Mouse (Mus musculus): Measurements from ENCODE around the gene Neurl2.
"Not testable (repeated sequence)": the region's sequence is repeated elsewhere in the genome, so short reads cannot be mapped to it uniquely, and the experiment has no call there.

Gene Neurl2

DNA sequence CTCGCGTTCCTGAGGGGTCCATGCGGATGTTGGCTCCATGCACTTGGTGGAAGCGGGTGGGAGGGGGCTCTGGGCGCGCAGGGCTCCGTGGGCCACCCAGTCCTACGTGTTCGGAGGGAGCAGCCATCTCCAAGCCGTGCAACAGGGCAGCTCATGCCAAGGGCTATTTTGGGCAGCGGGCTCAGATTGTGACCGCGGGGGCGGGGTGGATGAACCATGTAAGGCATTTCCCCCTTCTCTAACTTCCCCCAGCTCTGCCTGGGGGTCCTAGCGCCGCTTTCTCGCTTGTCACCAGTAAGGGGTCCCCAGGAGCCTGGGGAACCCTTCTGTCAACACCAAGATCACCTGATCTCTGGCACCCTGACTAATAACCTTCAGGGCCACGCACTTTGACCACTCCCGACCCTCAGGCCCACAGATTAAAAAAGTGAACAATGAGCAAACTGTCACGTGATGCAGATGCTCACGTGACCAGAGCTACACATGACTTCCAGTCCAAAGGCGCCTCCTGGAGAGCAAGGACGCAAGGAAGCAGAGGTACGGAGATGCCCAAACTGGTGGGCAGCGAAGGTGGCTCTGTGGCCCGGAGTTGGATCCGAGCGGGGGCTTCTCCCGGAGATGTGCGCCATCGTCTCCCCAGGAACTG, at the start of gene Neurl2:
Neurl2 (minus strand) TSS at position 143 of the 646 bp plus-strand sequence.
- peak; percentile 93 to 95 for DNase-seq

DNA sequence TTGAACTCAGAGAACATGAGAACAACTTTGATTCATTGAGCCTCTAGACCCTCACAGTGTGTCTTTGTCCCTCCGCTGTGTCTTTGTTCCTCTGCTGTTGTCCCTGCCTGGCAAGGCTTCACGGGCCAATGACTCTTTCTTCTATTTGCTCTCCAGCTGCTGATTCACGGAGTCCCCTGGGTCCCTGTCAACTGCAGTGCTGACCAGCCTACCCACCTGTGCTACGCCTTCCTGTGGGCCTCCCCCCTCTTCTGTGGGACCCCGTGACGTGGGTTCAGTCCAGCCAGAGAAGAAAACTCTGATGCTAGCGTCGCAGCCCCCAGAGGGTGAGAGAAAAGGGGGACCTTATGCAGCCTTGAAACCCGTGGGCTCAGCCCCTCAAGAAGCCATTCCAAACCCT, 49.4 kb upstream of the Neurl2 start:
- DNase-seq, result no peak

DNA sequence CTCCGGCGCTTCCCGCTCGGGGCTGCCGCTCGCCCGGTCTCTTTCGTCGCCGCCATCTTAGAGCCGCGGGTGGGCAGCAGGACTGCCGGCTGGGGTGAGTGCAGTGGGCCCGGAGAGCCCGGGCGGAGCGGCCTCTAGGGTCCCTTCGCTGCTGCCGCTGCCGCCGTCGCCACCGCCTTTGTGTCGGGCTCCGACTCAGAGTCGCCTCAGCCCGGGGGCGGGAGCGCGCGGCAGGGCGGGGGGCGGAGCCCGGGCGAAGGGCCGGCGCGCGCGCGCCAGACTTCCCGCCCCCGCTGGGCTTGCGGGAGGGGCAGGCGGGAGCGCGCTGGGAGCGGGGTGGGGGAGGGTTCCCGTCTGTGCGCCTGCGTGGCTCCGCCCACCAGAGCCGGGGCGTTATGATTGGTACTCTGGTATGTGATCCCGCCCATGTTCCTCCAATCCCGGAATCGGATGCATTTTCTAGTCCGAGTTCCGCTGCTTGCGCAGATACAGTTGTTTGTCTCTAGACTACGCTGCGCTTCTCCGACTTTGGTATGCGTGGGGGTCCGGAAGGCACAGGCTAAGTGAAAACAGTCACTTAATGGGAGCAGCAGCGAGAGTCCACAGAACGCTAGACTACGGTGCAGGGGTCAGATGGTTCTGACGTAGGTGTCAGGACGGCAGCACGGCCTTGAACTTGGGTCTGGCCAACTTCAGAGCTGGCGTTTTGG, 46.5 kb upstream of the Neurl2 start:
- DNase-seq, result peak; percentile 98

DNA sequence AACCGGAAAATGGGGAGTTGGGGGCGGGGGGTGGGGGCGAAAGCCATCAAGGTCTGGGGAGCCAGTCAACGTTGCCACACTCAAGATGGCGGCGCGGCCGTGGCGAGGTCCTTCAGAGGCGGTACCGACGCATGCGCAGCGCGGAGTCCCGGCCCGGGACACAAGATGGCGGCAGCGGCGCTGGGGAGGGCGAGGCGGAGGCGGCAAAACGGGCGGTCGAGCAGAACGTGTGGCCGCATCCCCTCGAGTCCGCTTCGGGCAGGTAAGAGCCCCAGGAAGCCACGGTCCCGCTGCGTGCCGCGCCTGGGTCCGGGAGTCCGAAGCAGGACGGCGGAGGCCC, 45.9 kb upstream of the Neurl2 start, which contains the start of gene Pcif1:
Pcif1 (plus strand) TSS at position 77 of the 340 bp plus-strand sequence.
- peak; percentile 98 for DNase-seq

DNA sequence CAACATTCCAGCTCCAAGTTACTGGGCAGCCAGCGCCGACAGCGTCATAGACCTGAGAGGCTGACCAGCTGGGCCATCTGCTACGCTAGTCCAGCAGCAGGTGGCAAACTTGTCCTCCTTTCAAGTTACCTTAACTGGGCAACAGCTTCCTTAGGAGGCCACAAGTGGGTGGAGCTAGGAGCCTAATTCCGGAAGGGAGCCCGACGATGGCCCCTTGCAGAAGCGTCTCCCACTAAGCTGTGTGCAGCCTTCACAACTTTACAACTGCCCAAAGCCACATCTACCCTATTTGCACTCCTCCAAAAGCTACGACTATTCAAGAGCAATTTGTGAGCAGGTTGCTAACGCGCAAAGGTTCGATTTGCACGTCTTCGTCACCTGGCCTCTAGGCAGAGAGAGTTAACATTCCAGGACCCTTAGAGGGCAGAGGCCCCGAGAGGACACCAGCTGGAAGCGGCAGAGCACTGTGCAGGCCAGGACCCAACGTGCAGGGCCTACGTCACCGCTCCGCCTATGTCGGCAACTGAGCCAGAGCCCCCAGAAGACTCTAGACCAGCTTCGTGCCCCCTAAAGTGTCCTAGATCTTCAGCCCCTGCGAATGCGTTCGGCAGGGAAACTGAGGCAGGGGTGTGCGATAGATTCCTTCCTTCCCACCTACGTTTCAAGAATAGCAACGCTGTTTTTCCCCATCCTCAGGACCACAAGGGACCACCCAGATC, 45.4 kb upstream of the Neurl2 start:
- DNase-seq, result peak; percentile 73 to 75

DNA sequence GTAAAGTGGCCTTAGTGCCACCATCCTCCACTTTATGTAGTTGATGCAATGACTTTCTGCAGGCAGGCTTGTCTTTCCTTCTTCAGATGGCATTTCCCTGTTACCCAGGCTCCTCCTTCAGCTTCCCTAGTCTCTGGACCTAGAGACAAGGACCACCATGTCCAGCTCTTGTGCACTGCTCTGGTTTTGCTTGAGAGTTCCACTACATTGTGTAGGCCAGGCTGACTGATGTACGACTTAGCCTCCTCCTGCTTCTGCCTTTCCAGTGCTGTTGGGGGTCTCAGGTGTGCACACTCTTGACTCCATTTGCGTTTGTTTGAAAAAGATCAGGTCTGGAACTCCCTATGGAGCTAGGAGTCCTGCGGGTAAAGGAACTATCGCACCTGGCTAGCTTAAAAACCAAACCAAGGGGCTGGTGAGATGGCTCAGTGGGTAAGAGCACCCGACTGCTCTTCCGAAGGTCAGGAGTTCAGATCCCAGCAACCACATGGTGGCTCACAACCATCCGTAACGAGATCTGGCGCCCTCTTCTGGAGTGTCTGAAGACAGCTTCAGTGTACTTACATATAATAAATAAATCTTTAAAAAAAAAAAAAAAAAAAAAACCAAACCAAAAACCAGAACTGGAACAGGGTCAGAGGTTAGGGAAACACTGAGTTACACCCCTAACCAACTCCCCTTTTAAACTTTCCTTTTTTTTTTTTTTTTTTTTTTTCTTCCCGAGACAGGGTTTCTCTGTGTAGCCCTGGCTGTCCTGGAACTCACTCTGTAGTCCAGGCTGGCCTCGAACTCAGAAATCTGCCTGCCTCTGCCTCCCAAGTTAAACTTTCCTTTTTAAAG, 44.3 kb upstream of the Neurl2 start:
- DNase-seq, result not testable (repeated sequence)

DNA sequence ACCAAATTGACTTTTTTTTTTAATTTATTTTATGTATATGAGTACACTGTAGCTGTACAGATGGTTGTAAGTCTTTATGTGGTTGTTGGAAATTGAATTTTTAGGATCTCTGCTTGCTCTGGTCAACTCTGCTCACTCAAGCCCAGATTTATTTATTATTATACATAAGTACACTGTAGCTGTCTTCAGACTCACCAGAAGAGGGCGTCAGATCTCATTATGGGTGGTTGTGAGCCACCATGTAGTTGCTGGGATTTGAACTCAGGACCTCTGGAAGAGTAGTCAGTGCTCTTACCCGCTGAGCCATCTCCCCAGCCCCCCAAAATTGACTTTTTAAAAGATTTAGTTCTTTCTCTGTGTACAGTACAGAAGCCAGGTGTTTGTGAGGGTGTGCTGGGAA, 42.4 kb upstream of the Neurl2 start:
- DNase-seq, result not testable (repeated sequence)

DNA sequence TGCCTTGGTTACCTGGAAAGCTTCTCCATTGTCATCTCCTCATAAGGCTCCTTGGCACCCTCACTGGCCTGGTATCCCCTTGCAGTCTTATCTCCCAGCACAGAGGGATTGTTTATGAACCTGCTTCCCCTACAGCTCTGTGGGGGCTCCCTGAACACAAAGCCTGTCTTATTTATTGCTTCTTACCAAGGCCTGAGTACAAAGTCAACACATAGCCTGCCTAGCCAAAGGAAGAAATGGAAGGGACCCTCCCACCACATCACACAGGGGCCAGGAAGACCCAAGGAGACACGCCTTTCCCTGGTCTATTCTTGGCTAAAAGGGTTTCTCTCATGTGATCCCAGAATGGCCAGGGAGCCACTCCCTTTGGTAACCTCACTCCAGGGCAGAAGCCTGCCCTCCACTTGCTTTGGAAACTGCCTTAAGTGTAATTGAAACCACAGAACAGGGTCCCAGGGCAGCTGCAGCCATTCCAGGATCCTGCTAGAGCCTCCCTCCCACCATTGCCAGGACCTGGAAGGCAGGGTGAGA, 41.0 kb upstream of the Neurl2 start:
- DNase-seq, result no peak

DNA sequence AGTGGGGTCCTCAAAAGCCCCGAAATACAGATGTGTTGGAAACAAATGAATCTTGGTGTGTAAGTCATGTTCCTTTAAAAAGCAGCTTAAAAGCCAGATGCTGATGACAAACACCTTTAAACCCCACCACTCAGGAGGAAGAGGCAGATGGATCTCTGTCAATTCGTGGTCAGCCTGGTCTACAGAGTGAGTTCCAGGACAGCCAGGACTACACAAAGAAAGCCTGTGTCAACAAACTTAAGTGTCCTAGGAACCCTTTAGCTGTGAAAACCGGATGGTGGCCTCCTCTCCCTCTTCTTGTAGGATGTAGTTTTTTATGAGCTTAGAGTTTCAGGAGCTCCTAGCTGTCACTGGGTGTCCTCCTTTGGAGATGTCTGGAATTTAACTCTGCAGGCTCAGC, 40.4 kb upstream of the Neurl2 start:
- no peak for DNase-seq

DNA sequence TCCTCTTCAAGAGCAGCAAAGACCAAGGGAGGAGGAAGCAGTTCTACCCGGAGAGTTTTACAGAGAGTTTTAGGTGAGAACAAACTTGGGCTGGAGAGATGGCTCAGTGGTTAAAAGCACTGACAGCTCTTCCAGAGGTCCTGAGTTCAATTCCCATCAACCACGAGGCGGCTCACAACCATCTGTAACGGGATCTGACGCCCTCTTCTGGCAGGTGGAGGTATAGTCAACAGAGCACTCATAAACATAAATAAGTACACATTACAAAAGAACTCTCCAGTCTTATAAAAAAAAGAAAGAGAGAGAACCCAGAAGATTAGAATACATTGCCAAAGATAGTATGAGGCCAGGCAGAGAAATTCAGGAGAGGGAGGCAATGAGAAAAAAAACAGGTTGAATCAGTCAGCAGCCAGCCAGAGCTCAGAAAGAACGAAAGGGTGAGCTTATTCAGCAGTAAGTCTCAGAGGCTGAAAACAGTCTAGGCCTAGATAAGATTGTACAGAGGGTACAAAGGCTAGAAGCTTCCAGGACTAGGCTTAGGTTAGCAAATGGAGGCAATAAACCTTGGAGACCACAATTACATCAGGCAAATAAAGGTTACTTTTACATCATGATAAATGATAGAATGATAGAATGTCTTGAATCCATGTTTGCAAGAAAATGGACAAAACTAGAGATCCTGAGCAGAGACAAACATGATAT, 38.5 kb upstream of the Neurl2 start:
- no peak for DNase-seq

DNA sequence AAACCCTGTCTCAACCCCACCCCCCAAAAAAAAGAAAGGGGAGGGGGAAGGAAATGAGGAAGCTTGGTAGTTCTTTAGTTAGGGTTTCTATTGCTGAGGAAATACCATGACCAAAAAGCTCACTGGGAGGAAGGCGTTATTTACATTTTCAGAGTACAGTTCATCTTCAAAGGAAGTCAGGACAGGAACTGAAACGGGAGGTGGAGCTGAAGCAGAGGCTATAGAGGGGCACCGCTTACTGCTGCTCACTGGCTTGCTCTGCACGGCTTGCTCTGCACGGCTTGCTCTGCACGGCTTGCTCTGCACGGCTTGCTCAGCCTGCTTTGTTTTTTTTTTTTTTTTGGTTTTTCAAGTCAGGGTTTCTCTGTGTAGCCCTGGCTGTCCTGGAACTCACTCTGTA, 35.2 kb upstream of the Neurl2 start:
- DNase-seq, result no peak

DNA sequence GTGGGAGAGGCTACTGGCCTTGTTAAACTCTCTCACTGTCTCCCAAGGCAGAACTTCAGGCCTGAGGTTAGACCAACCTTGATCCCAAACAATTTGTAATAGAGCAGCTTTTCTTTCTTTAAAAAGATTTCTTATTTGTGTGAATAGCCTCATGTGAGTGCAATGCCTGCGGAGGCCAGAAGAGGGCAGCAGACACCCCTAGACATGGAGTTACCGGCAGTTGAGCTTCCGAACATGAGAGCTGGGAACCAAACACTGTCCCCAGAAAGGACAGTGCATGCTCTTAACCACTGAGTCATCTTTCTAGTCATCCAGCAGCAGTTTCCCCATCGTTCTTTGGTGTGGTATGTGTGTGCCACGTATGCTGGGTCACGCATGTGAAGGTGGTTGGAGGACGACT, 34.3 kb upstream of the Neurl2 start:
- DNase-seq, result no peak

DNA sequence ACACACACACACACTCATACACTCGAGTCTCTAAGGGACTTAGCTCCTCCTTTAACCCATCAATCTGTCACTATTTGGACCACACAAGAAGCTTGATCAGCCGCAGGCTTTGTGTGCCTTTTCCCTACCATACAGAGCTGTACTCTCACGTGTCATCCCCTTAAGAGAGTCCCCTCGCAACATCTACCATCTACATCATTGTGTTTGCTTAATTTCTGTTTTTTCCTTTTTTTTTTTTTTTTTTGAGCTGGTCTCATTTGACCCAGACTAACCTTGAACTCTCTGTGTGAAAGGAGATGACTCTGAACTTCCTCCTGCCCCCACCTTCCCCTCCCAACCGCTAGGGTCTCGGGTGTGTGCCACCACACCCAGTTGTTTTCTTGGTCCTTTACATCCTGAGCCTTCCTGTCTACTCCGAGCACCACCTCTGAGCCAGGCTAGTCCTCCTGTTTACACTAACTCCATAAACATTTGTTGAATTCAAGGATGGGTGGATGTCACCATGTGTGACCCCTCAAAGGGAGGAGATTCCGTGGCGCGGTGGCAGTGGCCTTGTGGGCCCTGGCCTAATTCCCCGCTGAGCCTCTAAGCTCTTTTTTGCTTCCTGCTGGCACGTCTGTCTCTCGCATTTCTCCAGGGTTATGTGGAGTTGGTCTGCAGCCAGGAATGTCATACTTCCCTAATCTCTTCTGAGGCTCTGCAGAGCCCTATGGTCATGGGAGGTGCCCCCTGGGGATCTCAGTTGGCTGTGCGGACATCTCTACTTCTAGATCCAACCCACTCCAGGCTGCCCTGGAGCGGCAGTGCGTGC, 33.7 kb upstream of the Neurl2 start:
- DNase-seq, result no peak

DNA sequence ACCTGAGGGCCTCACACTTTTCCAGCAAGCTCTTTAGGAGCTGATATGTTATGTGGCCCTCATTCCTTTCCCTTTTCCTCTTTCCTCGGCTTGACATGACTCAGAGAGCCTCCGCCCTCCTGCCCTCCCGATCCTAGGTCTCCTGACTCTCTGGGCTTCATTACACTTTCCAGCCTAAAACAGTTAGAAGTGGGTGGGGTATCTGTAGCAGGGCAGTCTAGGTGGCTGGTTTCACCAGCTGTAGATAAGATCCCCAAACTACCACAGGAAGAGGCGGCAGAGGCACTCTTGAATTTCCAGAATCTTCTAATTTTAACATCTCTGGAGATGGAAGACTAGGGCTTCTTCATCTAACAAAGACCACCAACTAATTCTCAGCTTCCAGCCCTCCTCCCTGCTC, 31.3 kb upstream of the Neurl2 start:
- DNase-seq, result no peak

DNA sequence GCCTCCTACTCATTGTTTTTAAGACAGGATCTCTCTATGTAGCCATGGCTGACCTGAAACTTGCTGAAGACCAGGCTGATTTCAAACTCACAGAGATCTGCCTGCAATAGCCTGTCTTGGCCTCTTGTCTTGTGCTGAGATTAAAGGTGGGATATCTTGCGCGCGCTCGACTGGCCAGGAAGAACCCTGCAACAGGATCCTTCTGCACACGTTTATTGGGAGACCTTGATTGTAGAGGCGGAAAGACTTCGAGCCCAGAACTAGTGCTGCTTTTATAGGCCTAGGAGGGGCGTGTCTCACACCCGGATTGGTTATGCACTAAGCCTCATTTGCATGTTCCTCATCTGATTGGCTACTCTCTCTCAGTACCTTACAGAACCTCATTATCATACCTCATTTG, 30.2 kb upstream of the Neurl2 start:
- DNase-seq, result not testable (repeated sequence)

DNA sequence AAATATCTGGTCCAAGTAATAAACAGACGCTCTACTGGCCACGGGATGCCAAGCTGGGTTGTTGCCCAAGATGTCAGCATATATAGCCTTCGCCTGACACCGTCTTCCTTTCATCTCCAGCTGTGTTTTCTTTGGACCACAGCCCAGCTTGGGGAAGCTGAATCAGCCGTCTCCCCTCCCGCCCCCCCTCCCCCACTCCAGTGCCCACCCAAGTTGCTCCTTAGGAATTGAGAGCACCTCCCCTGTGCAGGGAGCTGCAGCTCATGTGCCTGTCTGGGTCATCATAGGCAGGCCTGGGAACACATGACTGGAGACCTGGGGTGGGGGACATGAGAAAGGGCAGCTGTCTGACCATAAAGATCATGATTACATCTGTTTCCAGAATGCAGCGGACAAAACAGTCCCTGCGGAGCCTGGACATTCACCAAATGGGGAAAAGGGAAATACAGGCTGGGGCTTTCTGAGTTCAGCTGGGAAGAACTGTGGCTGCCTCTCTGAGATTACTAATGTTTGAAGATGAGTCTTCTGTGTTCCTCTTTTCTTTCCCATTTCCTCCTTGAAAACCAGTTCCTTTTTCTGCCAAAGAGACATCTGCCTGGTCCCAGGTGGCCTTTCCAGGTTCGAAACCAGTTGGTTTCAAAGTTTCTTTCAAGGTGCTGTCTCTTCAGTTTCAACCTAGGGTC, 29.1 kb upstream of the Neurl2 start:
- peak; percentile 79 to 87 for DNase-seq

DNA sequence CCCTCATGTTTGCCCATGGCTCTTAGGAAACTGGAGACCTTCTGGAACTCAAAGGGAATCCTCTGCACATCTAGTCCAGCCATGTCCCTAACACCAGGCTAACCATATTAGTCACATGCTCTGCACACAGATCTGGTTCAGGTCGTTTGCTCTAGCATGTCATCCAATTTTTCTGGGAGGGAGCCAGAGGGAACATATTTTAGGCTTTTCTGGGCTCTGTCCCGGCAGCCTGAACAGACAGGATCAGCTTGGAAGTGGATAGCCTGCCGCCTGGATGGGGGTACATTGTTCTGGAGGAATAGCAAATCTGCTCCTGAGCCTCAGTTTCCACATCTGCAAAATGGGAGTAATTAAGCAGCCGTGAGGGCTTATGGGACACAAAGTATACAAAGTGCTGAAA, 27.8 kb upstream of the Neurl2 start:
- DNase-seq, result no peak

DNA sequence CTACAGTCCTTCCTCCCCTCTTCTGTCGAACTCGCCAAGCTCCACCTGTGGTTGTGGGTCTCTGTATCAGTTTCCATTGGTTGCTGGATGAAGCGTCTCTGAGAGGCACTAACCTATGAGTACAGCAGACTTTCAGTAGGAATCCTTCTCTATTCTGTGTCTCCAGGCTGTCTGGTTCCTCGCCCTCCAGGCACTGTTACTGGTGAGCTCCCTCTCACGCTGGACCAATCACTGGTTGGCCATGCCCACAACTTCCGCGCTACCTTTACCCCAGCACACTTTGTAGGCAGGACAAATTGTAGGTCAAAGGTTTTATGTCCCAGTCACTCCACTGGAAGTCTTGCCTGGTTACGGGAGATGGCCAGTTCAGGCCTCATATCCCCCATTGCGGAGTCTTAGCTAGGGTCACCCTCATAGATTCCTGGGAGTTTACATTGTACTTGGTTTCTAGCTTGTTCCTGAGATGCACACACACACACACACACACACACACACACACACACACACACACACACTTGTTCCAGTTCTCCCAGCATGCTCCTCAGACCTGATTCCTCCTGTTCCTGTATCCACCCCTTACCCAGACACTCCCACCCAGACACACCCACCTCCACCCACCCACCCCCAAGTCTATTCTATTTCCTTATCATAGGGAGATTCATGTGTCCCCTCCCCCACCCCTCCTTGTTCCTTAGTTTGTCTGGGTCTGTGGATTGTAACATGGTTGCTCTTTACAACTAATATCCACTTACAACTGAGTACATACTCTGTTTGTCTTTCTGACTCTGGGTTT, 26.6 kb upstream of the Neurl2 start:
- no peak for DNase-seq

DNA sequence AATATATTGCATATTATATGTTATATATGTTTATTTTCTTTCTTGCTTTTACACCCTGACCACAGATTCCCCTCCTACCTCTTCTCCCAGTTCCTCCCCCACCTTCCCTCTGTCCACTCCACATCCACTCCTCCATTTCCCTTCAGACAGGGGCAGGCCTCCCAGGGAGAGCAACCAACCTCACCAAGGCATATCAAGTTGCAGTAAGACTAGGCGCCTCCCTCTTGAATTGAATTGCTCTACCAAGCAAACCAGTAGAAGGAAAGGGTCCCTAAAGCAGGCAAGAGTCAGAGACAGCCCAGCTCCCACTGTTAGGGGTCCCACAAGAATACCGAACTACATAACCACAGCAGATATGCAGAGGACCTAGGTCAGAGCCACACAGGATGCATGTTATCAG, 25.9 kb upstream of the Neurl2 start:
- no peak for DNase-seq
